ENCODE assay signal across 19 mouse cellular contexts in genomic region chr7:87247926-87248325, GRCm38 (mm10). TPM values are rescaled to one million over a fixed set of nuclear protein-coding genes. Genes with fewer than 3 reads are reported as not detected.
DNase-seq lines count a peak whose midpoint lies in the region; ATAC-seq lines count a peak whose summit lies in the region.
"Had no signal": no experiment of that assay in that cellular context is flagged by ENCODE, and none has a peak within 500 bp of the region (broad histone marks: within the 10 kb centered on the region; RNA-seq: fewer than 3 reads in every experiment).

No protein-coding gene starts in this region.

- peaks cover 11% of the 10 kb centered on the region for H3K4me1 ChIP-seq in heart, embryonic 13.5 days
- peaks cover 14% of the 10 kb centered on the region for H3K4me1 ChIP-seq in neural tube, embryonic 13.5 days (replicated peaks)

- H3K9me3 ChIP-seq in heart, embryonic 13.5 days = no peaks in the 10 kb centered on the region
- H3K9me3 ChIP-seq in neural tube, embryonic 13.5 days = no peaks in the 10 kb centered on the region
- H3K9me3 ChIP-seq: embryonic facial prominence, embryonic 15.5 days; forebrain, embryonic 13.5 days; hindbrain, embryonic 10.5 days; limb, embryonic 12.5 days; midbrain, embryonic 12.5 days had no signal

- H3K4me2 ChIP-seq in heart, embryonic 13.5 days = peak overlapping the region; percentile 76; the same call in 1 of the 2 replicates
- H3K4me2 ChIP-seq in neural tube, embryonic 13.5 days = 0 out of 2 replicates have a peak overlapping the region, but pooled peaks have one; percentile 76

- peak; percentile 5 for DNase-seq in adrenal gland, adult 2 months
- DNase-seq in adrenal gland, adult 18-20 months (ENCODE audit: low spot score in 2 of 2) = no peak
- DNase-seq in heart, adult 11 months = no peak
- no peak for DNase-seq in neural tube, embryonic 10.5 days (ENCODE audit: extremely low spot score, low spot score)
- no peak for DNase-seq in layer of hippocampus, adult 11-12 months (ENCODE audit: low spot score)
- no peak for DNase-seq in MN1 (ENCODE audit: low spot score)
- DNase-seq: adrenal gland, adult 8-10 months; layer of hippocampus, postnatal 36 days; liver, postnatal 0 days; right cerebral cortex, postnatal 4 days had no signal

- H3K9ac ChIP-seq in heart, embryonic 13.5 days = no peak overlapping the region
- H3K9ac ChIP-seq in neural tube, embryonic 13.5 days = no peak overlapping the region
- H3K9ac ChIP-seq: embryonic facial prominence, embryonic 15.5 days; forebrain, embryonic 13.5 days; limb, embryonic 12.5 days; liver, postnatal 0 days; midbrain, embryonic 12.5 days had no signal

- H3K27ac ChIP-seq in heart, embryonic 13.5 days (replicated peaks) = no peak overlapping the region
- H3K27ac ChIP-seq in neural tube, embryonic 13.5 days (replicated peaks) = no peak overlapping the region
- H3K27ac ChIP-seq: embryonic facial prominence, embryonic 15.5 days; forebrain, embryonic 13.5 days; hindbrain, embryonic 10.5 days; kidney, postnatal 0 days; limb, embryonic 12.5 days; midbrain, embryonic 12.5 days had no signal

- no peaks in the 10 kb centered on the region for H3K27me3 ChIP-seq in heart, embryonic 13.5 days (replicated peaks)
- H3K27me3 ChIP-seq in neural tube, embryonic 13.5 days = no peaks in the 10 kb centered on the region
- H3K27me3 ChIP-seq: embryonic facial prominence, embryonic 15.5 days; forebrain, embryonic 13.5 days; limb, embryonic 12.5 days; midbrain, embryonic 12.5 days; Patski had no signal

- ATAC-seq in heart, embryonic 13.5 days (ENCODE audit: extremely low read depth, insufficient number of reproducible peaks, low FRiP score, low TSS enrichment) = no peak
- ATAC-seq in neural tube, embryonic 13.5 days (ENCODE audit: low read depth) = no peak
- ATAC-seq: forebrain, embryonic 13.5 days; liver, postnatal 0 days; Patski had no signal

- whole genome bisulfite sequencing in heart, embryonic 13.5 days = 15% methylated on average over 1 of the region's 1 CpGs
- 45% methylated on average over 1 of the region's 1 CpGs for WGBS in neural tube, embryonic 13.5 days

- no peaks in the 10 kb centered on the region for H3K36me3 ChIP-seq in heart, embryonic 13.5 days
- no peaks in the 10 kb centered on the region for H3K36me3 ChIP-seq in neural tube, embryonic 13.5 days
- H3K36me3 ChIP-seq: embryonic facial prominence, embryonic 15.5 days; hindbrain, embryonic 10.5 days; midbrain, embryonic 12.5 days had no signal

- H3K4me3 ChIP-seq in heart, embryonic 13.5 days = no peak overlapping the region
- no peak overlapping the region for H3K4me3 ChIP-seq in neural tube, embryonic 13.5 days
- H3K4me3 ChIP-seq: hindbrain, embryonic 10.5 days had no signal

RNA-seq across cellular contexts. Expression of gene Nox4, which starts 2.0 kb away (rescaled TPM):
- 1 to 10 TPM in 1 of 2 experiments, under 1 TPM in 1; 0.86 to 2.2 TPM for total RNA-seq in adrenal gland, adult 2 months (2021)
- 3.8 and 5.5 TPM in 2 replicates for polyA plus RNA-seq in adrenal gland, adult 2 months (2012; rRNA removed)
- total RNA-seq in adrenal gland, adult 18-20 months (2021) = 1 to 10 TPM in 1 of 2 experiments, under 1 TPM in 1; 0.86 to 1.7 TPM
- polyA plus RNA-seq in heart, embryonic 13.5 days (2015; fragmentation: Nextera tagmentation; extraction: Ambion mirVana) = 3.3 and 3.8 TPM in 2 replicates
- polyA plus RNA-seq in neural tube, embryonic 13.5 days (2015; fragmentation: Nextera tagmentation; extraction: Ambion mirVana) = 1.8 and 2.7 TPM in 2 replicates
